Mouse (Mus musculus): ENCODE measurements around the gene Olfr91. TPM values are rescaled to one million over a fixed set of nuclear protein-coding genes. Genes with fewer than 3 reads are reported as not detected.

Olfr91 gene
- polyA plus RNA-seq, 1 experiment = not detected

DNA sequence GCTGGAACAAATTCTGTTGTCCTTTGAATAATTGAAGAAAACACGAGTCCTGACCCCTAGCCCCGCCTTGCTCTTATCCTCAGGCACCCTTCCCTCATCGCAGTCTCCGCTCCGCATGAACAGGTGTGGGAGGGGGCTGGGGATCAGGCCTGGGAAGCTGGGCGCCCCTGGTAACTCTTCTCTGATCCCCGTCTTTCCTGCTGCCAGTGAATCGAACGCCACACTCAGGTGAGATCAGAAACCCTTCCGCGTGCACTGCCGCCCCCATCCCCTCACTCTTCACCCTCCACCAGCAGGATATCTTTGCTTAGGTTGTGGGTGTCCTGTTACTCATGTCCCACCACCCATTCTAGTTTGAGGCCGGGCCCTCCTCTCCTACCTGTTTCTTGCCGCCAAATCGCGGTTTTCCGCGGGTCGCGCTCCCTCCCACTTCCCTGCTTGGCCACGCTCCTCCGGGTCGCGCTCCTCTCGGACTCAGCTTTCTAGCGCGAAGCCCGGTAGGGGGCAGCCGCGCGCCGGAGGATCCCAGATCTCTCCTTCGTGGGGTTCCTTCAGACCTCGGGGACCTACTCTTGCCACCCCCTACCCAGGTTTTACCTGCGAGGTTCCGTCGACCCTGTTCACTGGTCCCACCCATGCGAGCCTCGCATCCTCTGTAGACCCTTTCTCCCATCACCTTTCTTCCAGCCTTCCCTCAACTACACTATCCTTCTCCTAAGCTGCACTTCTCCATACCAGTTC, 48.3 kb downstream of the Olfr91 start:
- Histone ChIP-seq H3K4me1 (ENCODE audit: control insufficient read depth, insufficient read depth, low read length) (no peaks in the 10 kb centered on the region; the same call in 1 of the 2 replicates), H3K27me3 (replicated peaks; ENCODE audit: control insufficient read depth, insufficient read depth, low read length) (no peaks in the 10 kb centered on the region), H3K4me3 (ENCODE audit: insufficient read depth, low read depth, low read length) (peak overlapping the region; percentile 55), H3K36me3 (ENCODE audit: control insufficient read depth, insufficient read depth, low read length) (no peaks in the 10 kb centered on the region), H3K27ac (ENCODE audit: insufficient read depth, low read depth, low read length) (no peak overlapping the region)
- DNase-seq = peak; percentile 60
- 19% methylated on average over 39 of the region's 39 CpGs for WGBS
- TF ChIP-seq CTCF (conservative IDR thresholded peaks at IDR 0.05; ENCODE audit: insufficient read depth, insufficient read length, low read depth, low read length) (peak; percentile 39), POLR2A (IDR thresholded peaks at IDR 0.05; ENCODE audit: low read depth, low read length) (no peak)

DNA sequence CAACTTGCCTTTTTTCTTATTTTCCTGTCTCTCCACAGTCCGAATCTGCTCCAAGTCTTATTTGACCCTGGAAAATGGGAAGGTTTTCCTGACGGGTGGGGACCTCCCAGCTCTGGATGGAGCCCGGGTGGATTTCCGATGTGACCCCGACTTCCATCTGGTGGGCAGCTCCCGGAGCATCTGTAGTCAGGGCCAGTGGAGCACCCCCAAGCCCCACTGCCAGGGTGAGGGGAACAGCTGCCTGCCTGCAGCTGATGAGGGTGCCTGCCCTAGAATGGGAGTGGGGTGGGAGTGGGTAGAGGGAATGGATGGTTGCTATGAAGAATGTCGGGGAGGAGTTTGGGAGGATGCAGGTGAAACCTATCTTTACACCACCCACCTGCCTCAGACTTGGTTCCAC, 49.7 kb downstream of the Olfr91 start:
- 74% methylated on average over 7 of the region's 7 CpGs for WGBS
- no peak overlapping the region for H3K4me3 ChIP-seq (ENCODE audit: insufficient read depth, low read depth, low read length)
- no peak overlapping the region for H3K27ac ChIP-seq (ENCODE audit: insufficient read depth, low read depth, low read length)
- no peaks in the 10 kb centered on the region for H3K36me3 ChIP-seq (ENCODE audit: control insufficient read depth, insufficient read depth, low read length)
- no peaks in the 10 kb centered on the region for H3K27me3 ChIP-seq (replicated peaks; ENCODE audit: control insufficient read depth, insufficient read depth, low read length)
- no peak for DNase-seq
- H3K4me1 ChIP-seq (ENCODE audit: control insufficient read depth, insufficient read depth, low read length) = no peaks in the 10 kb centered on the region; the same call in 1 of the 2 replicates
- no peak for TF ChIP-seq CTCF (conservative IDR thresholded peaks at IDR 0.05; ENCODE audit: insufficient read depth, insufficient read length, low read depth, low read length)
- no peak for TF ChIP-seq POLR2A (IDR thresholded peaks at IDR 0.05; ENCODE audit: low read depth, low read length)

DNA sequence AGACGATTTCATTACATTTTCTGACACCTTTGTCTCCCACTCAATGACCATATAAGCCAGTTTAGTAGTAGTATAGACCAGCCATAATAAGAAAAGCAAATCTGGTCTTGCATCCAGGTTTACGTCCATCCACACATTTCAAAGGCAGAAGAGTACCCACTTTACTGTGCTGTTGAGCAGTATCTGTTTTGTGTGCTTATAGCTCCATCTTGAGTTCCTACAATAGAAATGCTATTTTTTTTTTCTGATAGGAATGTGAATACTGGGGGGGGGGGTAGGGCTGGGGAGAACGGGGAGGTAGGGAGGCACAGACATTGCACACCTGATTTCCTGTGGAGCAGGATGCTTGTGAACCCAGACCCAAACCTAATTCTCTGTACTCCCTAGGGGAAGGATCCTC, 50.1 kb downstream of the Olfr91 start:
- Histone ChIP-seq H3K36me3 (ENCODE audit: control insufficient read depth, insufficient read depth, low read length) (no peaks in the 10 kb centered on the region), H3K27me3 (replicated peaks; ENCODE audit: control insufficient read depth, insufficient read depth, low read length) (no peaks in the 10 kb centered on the region), H3K4me1 (ENCODE audit: control insufficient read depth, insufficient read depth, low read length) (no peaks in the 10 kb centered on the region; the same call in 1 of the 2 replicates), H3K27ac (ENCODE audit: insufficient read depth, low read depth, low read length) (no peak overlapping the region), H3K4me3 (ENCODE audit: insufficient read depth, low read depth, low read length) (no peak overlapping the region)
- peak; percentile 21 for DNase-seq
- TF ChIP-seq POLR2A (IDR thresholded peaks at IDR 0.05; ENCODE audit: low read depth, low read length) (no peak), CTCF (conservative IDR thresholded peaks at IDR 0.05; ENCODE audit: insufficient read depth, insufficient read length, low read depth, low read length) (no peak)
- WGBS = 42% methylated on average over 3 of the region's 3 CpGs

DNA sequence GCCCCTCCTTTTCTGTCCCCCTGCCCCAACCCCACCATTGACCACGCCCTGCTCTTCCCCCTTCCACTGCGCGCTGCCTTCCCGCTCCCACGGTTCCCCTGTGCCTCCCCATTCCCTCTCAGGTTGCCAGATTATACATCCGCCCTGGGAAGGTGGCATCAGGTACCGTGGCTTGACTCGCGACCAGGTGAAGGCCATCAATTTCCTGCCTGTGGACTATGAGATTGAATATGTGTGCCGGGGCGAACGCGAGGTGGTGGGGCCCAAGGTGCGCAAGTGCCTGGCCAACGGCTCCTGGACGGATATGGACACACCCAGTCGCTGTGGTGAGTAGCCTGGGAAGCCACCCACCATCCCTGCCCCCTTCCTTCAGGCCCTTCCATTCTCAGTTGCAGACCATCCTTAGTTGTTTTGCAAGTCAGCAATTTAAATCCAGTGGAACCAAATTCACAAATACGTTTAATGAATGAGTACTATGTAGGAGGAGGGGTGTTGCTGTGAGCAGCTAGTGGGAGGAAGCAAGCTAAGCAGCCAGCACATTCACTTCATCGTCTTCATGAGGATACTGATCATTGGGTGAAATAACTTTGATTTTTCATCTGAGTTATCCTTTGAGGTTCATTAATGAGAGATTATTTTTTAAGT, 50.6 kb downstream of the Olfr91 start:
- 60% methylated on average over 19 of the region's 19 CpGs for WGBS
- Histone ChIP-seq H3K4me3 (ENCODE audit: insufficient read depth, low read depth, low read length) (no peak overlapping the region), H3K27me3 (replicated peaks; ENCODE audit: control insufficient read depth, insufficient read depth, low read length) (no peaks in the 10 kb centered on the region), H3K36me3 (ENCODE audit: control insufficient read depth, insufficient read depth, low read length) (no peaks in the 10 kb centered on the region), H3K4me1 (ENCODE audit: control insufficient read depth, insufficient read depth, low read length) (no peaks in the 10 kb centered on the region; the same call in 1 of the 2 replicates), H3K27ac (ENCODE audit: insufficient read depth, low read depth, low read length) (no peak overlapping the region)
- no peak for DNase-seq
- no peak for TF ChIP-seq POLR2A (IDR thresholded peaks at IDR 0.05; ENCODE audit: low read depth, low read length)
- TF ChIP-seq CTCF (conservative IDR thresholded peaks at IDR 0.05; ENCODE audit: insufficient read depth, insufficient read length, low read depth, low read length) = no peak

DNA sequence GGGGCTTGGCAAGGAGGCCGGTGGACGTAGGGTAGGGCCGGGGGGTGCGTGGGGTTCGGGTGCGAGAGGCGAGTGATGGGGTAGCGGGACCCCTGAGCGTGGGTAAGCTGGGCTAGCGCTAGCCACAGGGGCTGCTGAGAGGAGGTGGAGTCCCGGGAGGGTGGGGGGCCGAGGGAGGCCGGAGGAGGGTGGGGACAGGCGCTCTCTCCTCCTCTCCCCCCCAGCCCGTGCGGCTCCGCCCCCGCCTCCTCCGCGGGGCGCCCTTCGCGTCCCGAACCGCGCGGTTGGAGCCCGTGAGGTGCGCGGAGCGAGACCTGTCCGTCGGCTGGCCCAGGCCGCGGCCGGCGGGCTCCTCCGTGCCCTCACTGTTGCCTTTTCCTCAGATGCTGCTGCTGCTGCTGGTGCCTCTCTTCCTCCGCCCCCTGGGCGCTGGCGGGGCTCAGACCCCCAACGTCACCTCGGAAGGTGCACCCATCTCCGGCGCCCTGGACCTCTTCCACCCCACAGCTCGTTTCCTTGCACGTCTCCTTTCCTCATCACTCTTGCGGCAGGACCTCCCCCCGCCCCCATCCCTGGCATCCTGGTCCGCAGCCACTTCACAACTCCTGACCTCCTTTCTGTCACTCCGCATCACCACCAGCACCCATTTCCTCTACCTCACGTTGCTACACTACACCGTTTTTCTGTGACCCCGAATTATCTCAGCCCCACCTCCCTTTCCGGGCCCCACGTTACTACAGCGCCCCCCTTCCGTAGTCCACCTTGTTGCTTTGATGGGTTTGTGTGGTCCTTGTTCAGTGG, 51.6 kb downstream of the Olfr91 start:
- H3K36me3 ChIP-seq (ENCODE audit: control insufficient read depth, insufficient read depth, low read length) = no peaks in the 10 kb centered on the region
- peak overlapping the region; percentile 72 for H3K4me3 ChIP-seq (ENCODE audit: insufficient read depth, low read depth, low read length)
- no peaks in the 10 kb centered on the region; the same call in 1 of the 2 replicates for H3K4me1 ChIP-seq (ENCODE audit: control insufficient read depth, insufficient read depth, low read length)
- peak; percentile 67 for DNase-seq
- H3K27ac ChIP-seq (ENCODE audit: insufficient read depth, low read depth, low read length) = no peak overlapping the region
- TF ChIP-seq CTCF (conservative IDR thresholded peaks at IDR 0.05; ENCODE audit: insufficient read depth, insufficient read length, low read depth, low read length) (no peak), POLR2A (IDR thresholded peaks at IDR 0.05; ENCODE audit: low read depth, low read length) (no peak)
- WGBS = under 1% methylated on average over 58 of the region's 58 CpGs
- H3K27me3 ChIP-seq (replicated peaks; ENCODE audit: control insufficient read depth, insufficient read depth, low read length) = no peaks in the 10 kb centered on the region

DNA sequence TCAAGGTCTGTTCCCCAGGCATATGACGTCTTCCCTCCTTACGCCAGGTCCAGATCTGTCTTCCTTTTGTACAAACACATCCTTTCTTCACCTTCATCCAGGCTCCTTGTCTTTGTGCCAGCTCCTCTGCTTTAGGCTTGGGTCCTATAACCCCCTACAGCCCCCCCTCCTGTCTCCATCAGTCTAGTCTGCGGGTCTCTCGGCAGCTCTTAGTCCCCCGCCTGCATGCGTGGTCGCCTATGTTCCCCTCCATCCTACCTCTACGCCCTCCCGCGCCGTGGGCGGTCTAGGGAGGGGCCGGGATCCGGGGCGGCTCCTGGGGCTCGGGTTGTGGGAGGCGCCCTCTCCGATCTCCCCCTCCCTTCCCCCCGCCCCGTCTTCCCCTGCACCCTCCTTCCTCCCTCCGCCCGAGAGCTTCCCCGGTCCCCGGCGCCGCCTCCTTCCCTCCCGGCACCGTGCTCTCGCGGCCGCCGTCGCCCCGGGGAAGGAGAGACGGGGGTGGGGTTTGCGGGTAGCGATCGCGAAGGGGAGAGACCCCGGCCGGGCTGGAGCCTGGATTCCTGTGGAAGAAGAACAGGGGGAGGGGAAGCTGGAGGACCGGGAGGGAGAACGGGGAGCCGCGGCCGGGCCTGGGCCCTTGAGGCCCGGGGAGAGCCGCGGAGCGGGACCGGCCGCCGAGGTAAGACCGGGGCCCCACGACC, 52.3 kb downstream of the Olfr91 start, which contains the start of gene Gabbr1:
Gene Gabbr1, plus strand, starts transcription at position 356 of the 701 bp plus-strand sequence.
- peak within 1 kb of the TSS; percentile 72 for H3K4me3 ChIP-seq (ENCODE audit: insufficient read depth, low read depth, low read length)
- H3K36me3 ChIP-seq (ENCODE audit: control insufficient read depth, insufficient read depth, low read length) = no peaks in the 10 kb centered on the region
- no peaks in the 10 kb centered on the region; the same call in 1 of the 2 replicates for H3K4me1 ChIP-seq (ENCODE audit: control insufficient read depth, insufficient read depth, low read length)
- 2% methylated on average over 52 of the region's 55 CpGs for WGBS
- H3K27me3 ChIP-seq (replicated peaks; ENCODE audit: control insufficient read depth, insufficient read depth, low read length) = no peaks in the 10 kb centered on the region
- TF ChIP-seq CTCF (conservative IDR thresholded peaks at IDR 0.05; ENCODE audit: insufficient read depth, insufficient read length, low read depth, low read length) = no peak
- TF ChIP-seq POLR2A (IDR thresholded peaks at IDR 0.05; ENCODE audit: low read depth, low read length) = no peak
- DNase-seq = peak; percentile 82
- H3K27ac ChIP-seq (ENCODE audit: insufficient read depth, low read depth, low read length) = no peak within 1 kb of the TSS

All from kidney, adult 2 months (tissue).